Mouse (Mus musculus) lung, adult 2 months (tissue): ENCODE results near the gene Sugp2. TPM values are rescaled to one million over a fixed set of nuclear protein-coding genes. Genes with fewer than 3 reads are reported as not detected.

Experiments used
- DNase-seq: peaks from one replicate; pipeline ENCODE4 v3.0.0; 2022
- H3K4me1 ChIP-seq: fragments of 200-500 bp; 2 replicates; pipeline ENCODE4 v1.6.1; 2011; ENCODE audit warnings: low read length; ENCODE audit not compliant: control insufficient read depth, insufficient read depth
- H3K4me3 ChIP-seq: fragments of 200-500 bp; replicated peaks from 2 replicates; pipeline ENCODE3; 2011; ENCODE audit warnings: low read depth, mild to moderate bottlenecking, control low read depth, low read length; ENCODE audit errors: extremely low read depth
- CTCF ChIP-seq: fragments of 200-500 bp; IDR thresholded peaks from 2 replicates; pipeline ENCODE4 v1.5.1; 2011; ENCODE audit warnings: mild to moderate bottlenecking, low read length, control low read depth; ENCODE audit not compliant: insufficient read depth
- POLR2A ChIP-seq: fragments of 200-500 bp; IDR thresholded peaks from 2 replicates; pipeline ENCODE4 v1.6.1; 2011; ENCODE audit warnings: low read depth, mild to moderate bottlenecking, control low read depth, low read length, borderline replicate concordance; ENCODE audit errors: extremely low read depth
- WGBS: fragments of 180-500 bp; shearing (Covaris S2); methylation state at CpG from one replicate; pipeline ENCODE4 v1.1.7; 2018; 5-methylcytosine and 5-hydroxymethylcytosine counted together
- polyA plus RNA-seq: library from polyadenylated mRNA; depleted of rRNA; stranded (reverse); fragments of >200 nt; gene quantifications from 2 replicates; pipeline ENCODE4 v1.2.3, GENCODE M21; 2012

Gene Sugp2
- polyA plus RNA-seq, 1 experiment, result 31.0 TPM

GRCm38 (mm10) chr8:70240642-70241041 lies 6.6 kb downstream of the Sugp2 start:
- WGBS, result 85% methylated on average over 5 of the region's 5 CpGs
- DNase-seq, result no peak
- Histone ChIP-seq H3K4me3 (no peak overlapping the region), H3K4me1 (peaks cover under 1% of the 10 kb centered on the region; the same call in 1 of the 2 replicates)
- TF ChIP-seq POLR2A (no peak), CTCF (peak; percentile 35)

GRCm38 (mm10) chr8:70246622-70247021 lies 12.6 kb downstream of the Sugp2 start:
- Histone ChIP-seq H3K4me1 (no peaks in the 10 kb centered on the region), H3K4me3 (no peak overlapping the region)
- no peak for TF ChIP-seq CTCF
- no peak for TF ChIP-seq POLR2A
- WGBS, result 85% methylated on average over 6 of the region's 6 CpGs
- DNase-seq, result no peak

DNA sequence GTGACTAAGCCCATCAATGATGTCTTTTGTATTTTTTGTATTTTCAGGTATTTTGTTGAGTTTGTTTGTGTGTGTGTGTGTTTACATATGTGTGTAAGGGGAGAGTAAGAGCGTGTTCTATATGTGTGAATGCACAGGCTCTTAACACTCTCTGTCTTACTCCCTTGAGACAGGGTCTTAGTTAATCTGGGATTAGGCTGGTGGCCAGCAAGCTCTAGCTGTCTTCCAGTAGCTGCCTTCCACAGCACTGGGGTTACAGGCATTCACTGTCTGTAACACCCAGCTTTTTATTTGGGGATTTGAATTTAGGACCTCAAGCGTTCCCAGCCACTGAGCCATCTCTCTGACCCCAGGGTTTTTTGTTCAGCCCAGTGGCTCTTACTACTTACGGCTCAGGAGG lies 13.8 kb downstream of the Sugp2 start:
- 92% methylated on average over 3 of the region's 3 CpGs for WGBS
- TF ChIP-seq POLR2A (no peak), CTCF (no peak)
- Histone ChIP-seq H3K4me3 (no peak overlapping the region), H3K4me1 (no peaks in the 10 kb centered on the region)
- no peak for DNase-seq

DNA sequence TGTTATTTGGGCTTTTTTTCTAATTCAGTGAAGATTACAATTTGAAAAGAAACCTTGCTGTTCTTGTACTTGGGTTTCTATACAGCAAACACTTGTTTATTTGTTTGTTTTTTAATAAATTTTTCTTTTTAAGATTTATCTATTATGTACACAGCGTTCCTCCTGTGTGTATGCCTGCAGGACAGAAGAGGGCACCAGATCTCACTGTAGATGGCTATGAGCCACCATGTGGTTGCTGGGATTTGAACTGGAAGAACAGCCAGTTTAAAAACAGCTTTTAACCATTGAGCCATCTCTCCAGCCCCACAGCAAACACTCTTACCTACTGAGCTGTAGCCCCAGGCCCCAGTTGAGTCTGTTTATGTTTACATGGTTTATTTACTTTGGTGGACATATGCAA lies 20.6 kb downstream of the Sugp2 start:
- WGBS, result 69% methylated on average over 1 of the region's 1 CpGs
- Histone ChIP-seq H3K4me3 (no peak overlapping the region), H3K4me1 (peaks cover 9% of the 10 kb centered on the region)
- no peak for DNase-seq
- no peak for TF ChIP-seq CTCF
- no peak for TF ChIP-seq POLR2A

- no peak overlapping the region for H3K4me3 ChIP-seq
- no peak for DNase-seq
- 62% methylated on average over 3 of the region's 3 CpGs for WGBS
- H3K4me1 ChIP-seq, result peaks cover 9% of the 10 kb centered on the region
- TF ChIP-seq POLR2A (no peak), CTCF (no peak)
Measured at GRCm38 (mm10) chr8:70257456-70257855, 23.4 kb downstream of the Sugp2 start.

- WGBS, result 40% methylated on average over 5 of the region's 5 CpGs
- peaks cover 9% of the 10 kb centered on the region for H3K4me1 ChIP-seq
- no peak overlapping the region for H3K4me3 ChIP-seq
- no peak for TF ChIP-seq POLR2A
- no peak for TF ChIP-seq CTCF
- no peak for DNase-seq
Measured at GRCm38 (mm10) chr8:70258600-70258999, 24.6 kb downstream of the Sugp2 start.

- TF ChIP-seq POLR2A, result no peak
- no peak for TF ChIP-seq CTCF
- peaks cover 9% of the 10 kb centered on the region for H3K4me1 ChIP-seq
- no peak for DNase-seq
- 46% methylated on average over 2 of the region's 2 CpGs for WGBS
- no peak overlapping the region for H3K4me3 ChIP-seq
Measured at GRCm38 (mm10) chr8:70259043-70259442, 25.0 kb downstream of the Sugp2 start.

GRCm38 (mm10) chr8:70267674-70268073 lies 33.6 kb downstream of the Sugp2 start:
- WGBS, result 73% methylated on average over 3 of the region's 3 CpGs
- H3K4me1 ChIP-seq, result no peaks in the 10 kb centered on the region; the same call in 1 of the 2 replicates
- TF ChIP-seq CTCF, result no peak
- TF ChIP-seq POLR2A, result no peak
- H3K4me3 ChIP-seq, result no peak overlapping the region
- DNase-seq, result no peak

- 62% methylated on average over 5 of the region's 5 CpGs for WGBS
- H3K4me1 ChIP-seq, result peaks cover 4% of the 10 kb centered on the region; the same call in 1 of the 2 replicates
- DNase-seq, result no peak
- no peak overlapping the region for H3K4me3 ChIP-seq
- TF ChIP-seq CTCF (no peak), POLR2A (no peak)
Measured at GRCm38 (mm10) chr8:70268311-70268710, 34.3 kb downstream of the Sugp2 start.

DNA sequence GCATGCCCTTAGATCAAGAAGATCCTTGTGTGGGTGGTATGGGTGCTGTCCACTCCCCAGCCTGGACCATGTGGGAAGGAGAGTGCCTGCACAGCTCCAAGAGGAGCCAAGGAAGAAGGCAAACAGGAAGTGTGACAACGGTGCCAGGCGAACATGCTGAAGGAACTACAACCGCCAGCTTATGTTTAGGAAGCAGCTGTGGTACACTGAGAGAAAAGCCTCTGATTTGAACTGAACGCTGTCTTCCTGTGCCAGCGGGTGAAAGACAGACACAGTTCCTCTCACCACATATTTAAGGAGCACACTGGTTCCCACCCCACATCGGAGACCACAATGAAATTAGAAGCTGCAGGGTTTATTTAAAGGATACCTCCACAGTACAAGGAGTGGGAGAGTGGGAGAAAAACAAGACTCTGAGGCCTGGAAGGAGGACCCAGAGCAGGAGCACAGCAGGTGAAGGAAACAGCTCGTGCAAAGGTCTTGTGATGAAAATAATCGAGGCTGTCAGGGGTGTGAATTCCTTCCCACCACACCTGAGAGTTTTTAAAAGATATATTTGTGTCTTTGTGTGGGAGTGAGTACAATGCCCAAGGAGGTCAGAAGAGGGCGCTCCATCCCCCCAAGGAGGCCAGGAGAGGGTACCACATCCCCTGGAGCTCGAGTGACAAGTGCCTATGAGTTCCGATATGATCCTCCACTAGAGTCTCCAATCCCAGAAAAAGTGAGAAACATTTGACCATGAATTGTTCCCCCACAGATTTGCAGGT lies 35.0 kb downstream of the Sugp2 start:
- Histone ChIP-seq H3K4me3 (no peak overlapping the region), H3K4me1 (peaks cover 6% of the 10 kb centered on the region; the same call in 1 of the 2 replicates)
- no peak for DNase-seq
- 19% methylated on average over 11 of the region's 11 CpGs for WGBS
- peak; percentile 72 for TF ChIP-seq CTCF
- TF ChIP-seq POLR2A, result no peak
